Mouse (Mus musculus): ENCODE measurements around the gene Inka1.

DNA sequence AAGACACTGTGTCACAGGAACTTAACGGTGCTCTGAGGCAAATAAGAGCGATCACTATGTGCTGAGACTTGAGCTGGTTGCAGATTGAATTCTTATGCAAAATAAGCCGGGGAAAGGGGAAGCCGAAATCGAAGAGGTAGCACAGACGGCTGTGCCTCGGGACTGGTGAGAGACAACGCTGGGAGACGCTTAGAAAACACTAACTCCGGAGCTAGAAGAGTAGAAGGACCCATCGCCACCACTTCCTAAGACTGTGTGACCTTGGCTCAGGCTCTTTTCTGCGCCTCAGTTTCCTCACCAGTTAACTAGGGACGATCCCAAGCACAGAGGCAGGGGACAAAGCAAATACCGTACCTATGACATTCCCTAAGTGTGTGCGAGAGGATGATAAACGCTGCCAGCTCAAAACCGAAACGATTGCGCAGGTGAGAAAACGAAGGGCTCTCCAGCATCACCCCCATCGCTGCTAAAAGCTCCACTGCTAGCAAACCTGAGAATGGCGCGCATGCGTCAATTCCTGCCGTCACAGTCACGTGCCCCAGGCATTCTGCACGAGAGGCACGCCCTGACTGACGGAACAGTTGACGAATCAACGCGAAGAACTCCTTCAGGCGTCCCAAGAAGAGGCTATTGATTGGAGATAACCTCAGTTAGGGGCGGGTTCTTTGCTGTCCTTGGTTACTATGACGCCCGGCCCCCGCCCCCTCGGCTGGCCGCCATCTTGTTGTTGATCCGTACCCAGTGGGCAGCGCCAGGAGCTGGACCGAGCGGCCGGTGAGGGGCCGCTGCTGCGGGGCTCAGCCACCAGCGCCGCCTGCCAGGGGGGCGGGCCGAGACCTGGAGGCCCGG lies 16.5 kb upstream of the Inka1 start, which contains the start of gene Ip6k1:
- TF ChIP-seq CTCF (IDR thresholded peaks at IDR 0.05; ENCODE audit: low read depth, low read length) (no peak), POLR2A (IDR thresholded peaks at IDR 0.05; ENCODE audit: extremely low read depth, insufficient read depth, low read length) (peak; percentile 60; the same call in 1 of the 2 replicates)

All from liver, adult 2 months (tissue).